Mouse (Mus musculus): ENCODE measurements around the gene H2-DMb1. TPM values are rescaled to one million over a fixed set of nuclear protein-coding genes. Genes with fewer than 3 reads are reported as not detected.

H2-DMb1 gene
- polyA plus RNA-seq, 1 experiment from 2014 or later: 0.29 TPM

DNA sequence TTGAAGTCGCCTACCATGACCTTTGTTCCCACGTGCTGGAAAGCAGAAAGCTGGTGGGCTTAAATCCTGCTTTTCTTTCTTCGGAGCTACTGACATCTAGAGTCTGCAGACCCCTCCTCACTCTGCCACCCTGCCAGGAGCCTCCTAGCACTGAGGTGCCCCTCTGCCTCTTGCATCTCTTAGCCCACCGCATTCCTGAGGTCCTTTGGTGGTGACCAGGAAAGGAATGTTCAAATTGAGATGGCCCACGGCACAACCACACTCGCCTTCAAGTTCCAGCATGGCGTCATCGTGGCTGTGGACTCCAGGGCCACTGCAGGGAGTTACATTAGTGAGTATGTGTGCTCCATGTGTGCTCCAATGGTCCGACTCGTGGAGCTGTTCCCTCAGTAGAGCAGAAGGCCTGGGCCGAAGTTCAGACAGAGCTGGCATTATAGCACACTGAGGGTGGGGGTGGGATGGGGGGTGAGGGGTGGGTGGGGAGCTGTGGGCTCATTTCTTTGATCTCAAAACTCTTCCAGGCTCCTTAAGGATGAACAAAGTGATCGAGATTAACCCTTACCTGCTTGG, 46.3 kb downstream of the H2-DMb1 start:
- WGBS: 67% methylated on average over 12 of the region's 12 CpGs
- Histone ChIP-seq H3K4me2 (no peak overlapping the region), H3K9me3 (replicated peaks) (no peaks in the 10 kb centered on the region), H3K4me3 (replicated peaks) (no peak overlapping the region), H3K4me1 (peaks cover 18% of the 10 kb centered on the region), H3K27ac (replicated peaks) (no peak overlapping the region), H3K36me3 (no peaks in the 10 kb centered on the region), H3K9ac (replicated peaks) (no peak overlapping the region), H3K27me3 (replicated peaks) (peaks cover 80% of the 10 kb centered on the region)
- ATAC-seq (ENCODE audit: low FRiP score): no peak

DNA sequence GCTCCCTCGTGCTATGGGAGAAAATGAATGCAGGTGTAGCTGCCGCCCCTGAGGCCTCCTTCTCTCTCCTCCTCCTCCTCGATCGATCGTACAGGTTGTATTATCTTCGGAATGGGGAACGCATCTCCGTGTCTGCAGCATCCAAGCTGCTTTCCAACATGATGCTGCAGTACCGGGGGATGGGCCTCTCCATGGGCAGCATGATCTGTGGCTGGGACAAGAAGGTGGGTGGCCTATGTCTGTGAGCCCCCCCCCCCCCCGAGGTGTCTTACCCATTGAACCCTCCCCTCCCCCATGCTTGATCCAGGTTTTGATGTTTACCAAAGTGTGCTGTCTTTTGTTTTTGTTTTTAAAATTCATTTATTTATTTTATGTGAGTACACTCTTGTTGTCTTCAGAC, 47.2 kb downstream of the H2-DMb1 start:
- H3K4me2 ChIP-seq: no peak overlapping the region
- H3K9me3 ChIP-seq (replicated peaks): no peaks in the 10 kb centered on the region
- H3K9ac ChIP-seq (replicated peaks): no peak overlapping the region
- no peak overlapping the region for H3K27ac ChIP-seq (replicated peaks)
- no peak overlapping the region for H3K4me3 ChIP-seq (replicated peaks)
- WGBS: 86% methylated on average over 10 of the region's 10 CpGs
- no peak for ATAC-seq (ENCODE audit: low FRiP score)
- peaks cover 25% of the 10 kb centered on the region for H3K4me1 ChIP-seq
- no peaks in the 10 kb centered on the region for H3K36me3 ChIP-seq
- peaks cover 75% of the 10 kb centered on the region for H3K27me3 ChIP-seq (replicated peaks)

- H3K36me3 ChIP-seq: no peaks in the 10 kb centered on the region
- no peak overlapping the region for H3K27ac ChIP-seq (replicated peaks)
- no peak overlapping the region for H3K4me2 ChIP-seq
- H3K9ac ChIP-seq (replicated peaks): no peak overlapping the region
- H3K9me3 ChIP-seq (replicated peaks): no peaks in the 10 kb centered on the region
- peaks cover 75% of the 10 kb centered on the region for H3K27me3 ChIP-seq (replicated peaks)
- WGBS: 89% methylated on average over 16 of the region's 16 CpGs
- peaks cover 31% of the 10 kb centered on the region for H3K4me1 ChIP-seq
- H3K4me3 ChIP-seq (replicated peaks): no peak overlapping the region
- ATAC-seq (ENCODE audit: low FRiP score): no peak
These were observed 48.1 kb downstream of the H2-DMb1 start for GRCm38 (mm10) chr17:34200772-34201505.

DNA sequence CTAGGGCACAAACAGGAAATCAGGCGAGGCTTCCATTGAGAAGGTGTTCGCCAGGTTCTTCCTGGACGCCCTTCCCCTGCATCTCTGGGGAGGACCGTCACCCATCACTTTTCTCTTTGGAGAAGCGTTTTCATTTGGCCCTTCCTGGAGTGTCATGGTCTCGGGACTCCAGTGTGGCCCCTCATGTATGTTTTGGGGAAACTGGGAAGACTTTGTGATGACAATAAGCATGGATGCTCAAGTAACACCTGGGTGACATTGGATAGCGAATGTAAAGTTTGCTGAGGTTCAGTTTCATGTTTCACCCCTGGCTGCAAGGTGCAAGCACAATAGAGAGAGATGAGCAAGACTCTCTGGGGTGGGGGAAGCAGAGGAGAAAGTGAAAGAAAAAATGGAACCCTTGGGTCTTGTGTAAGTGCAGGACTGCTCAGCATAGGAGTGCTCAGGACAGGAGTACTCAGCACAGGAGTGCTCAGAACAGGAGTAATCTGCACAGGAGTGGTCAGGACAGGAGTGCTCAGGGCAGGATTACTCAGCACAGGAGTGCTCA, 48.7 kb downstream of the H2-DMb1 start:
- Histone ChIP-seq H3K9ac (replicated peaks) (no peak overlapping the region), H3K4me2 (no peak overlapping the region), H3K27me3 (replicated peaks) (peaks cover 75% of the 10 kb centered on the region), H3K27ac (replicated peaks) (no peak overlapping the region), H3K36me3 (no peaks in the 10 kb centered on the region), H3K4me3 (replicated peaks) (no peak overlapping the region), H3K9me3 (replicated peaks) (no peaks in the 10 kb centered on the region), H3K4me1 (peaks cover 31% of the 10 kb centered on the region)
- 69% methylated on average over 7 of the region's 7 CpGs for WGBS
- no peak for ATAC-seq (ENCODE audit: low FRiP score)

DNA sequence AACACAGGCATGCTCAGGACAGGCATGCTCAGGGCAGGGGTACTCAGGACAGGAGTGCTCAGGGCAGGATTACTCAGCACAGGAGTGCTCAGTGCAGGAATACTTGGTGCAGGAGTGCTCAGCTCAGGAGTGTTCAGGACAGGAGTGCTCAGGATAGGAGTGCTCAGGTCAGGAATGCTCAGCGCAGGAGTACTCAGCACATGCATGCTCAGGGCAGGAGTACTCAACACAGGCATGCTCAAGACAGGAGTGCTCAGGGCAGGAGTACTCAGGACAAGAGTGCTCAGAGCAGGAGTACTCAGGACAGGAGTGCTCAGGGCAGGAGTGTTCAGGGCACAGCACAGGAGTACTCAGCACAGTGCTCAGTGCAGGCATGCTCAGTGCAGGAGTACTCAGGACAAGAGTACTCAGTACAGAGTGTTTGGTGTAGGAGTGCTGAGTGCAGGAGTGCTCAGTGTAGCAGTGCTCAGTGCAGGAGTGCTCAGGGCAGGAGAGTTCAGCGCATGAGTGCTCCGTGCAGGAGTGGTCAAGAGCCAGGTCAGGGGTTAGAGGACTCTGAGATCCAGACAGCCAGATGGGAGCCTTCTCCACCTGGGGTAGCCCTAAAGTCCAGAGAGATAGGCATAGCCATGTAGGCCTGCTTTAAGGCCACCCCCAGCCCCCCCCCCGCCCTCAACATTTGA, 50.0 kb downstream of the H2-DMb1 start:
- H3K9ac ChIP-seq (replicated peaks): no peak overlapping the region
- H3K4me2 ChIP-seq: no peak overlapping the region
- WGBS: 75% methylated on average over 4 of the region's 4 CpGs
- H3K4me1 ChIP-seq: peaks cover 18% of the 10 kb centered on the region
- H3K27me3 ChIP-seq (replicated peaks): peaks cover 67% of the 10 kb centered on the region
- ATAC-seq (ENCODE audit: low FRiP score): no peak
- no peaks in the 10 kb centered on the region for H3K36me3 ChIP-seq
- H3K4me3 ChIP-seq (replicated peaks): no peak overlapping the region
- no peaks in the 10 kb centered on the region for H3K9me3 ChIP-seq (replicated peaks)
- H3K27ac ChIP-seq (replicated peaks): no peak overlapping the region

GRCm38 (mm10) chr17:34203444-34203843, 50.6 kb downstream of the H2-DMb1 start, which contains the start of gene Tap2:
TSS of gene Tap2 (plus strand) at chr17:34203527.
- no peak for ATAC-seq (ENCODE audit: low FRiP score)
- Histone ChIP-seq H3K9me3 (replicated peaks) (no peaks in the 10 kb centered on the region), H3K9ac (replicated peaks) (peak within 1 kb of the TSS; percentile 51), H3K4me2 (peak within 1 kb of the TSS; percentile 81), H3K36me3 (no peaks in the 10 kb centered on the region), H3K4me3 (replicated peaks) (peak within 1 kb of the TSS; percentile 59), H3K4me1 (peaks cover 13% of the 10 kb centered on the region), H3K27me3 (replicated peaks) (peaks cover 65% of the 10 kb centered on the region), H3K27ac (replicated peaks) (no peak within 1 kb of the TSS)
- 70% methylated on average over 5 of the region's 5 CpGs for WGBS

GRCm38 (mm10) chr17:34204303-34205010, 51.6 kb downstream of the H2-DMb1 start:
- ATAC-seq (ENCODE audit: low FRiP score): no peak; the same call in 1 of the 2 replicates
- Histone ChIP-seq H3K4me1 (peaks cover 13% of the 10 kb centered on the region), H3K9ac (replicated peaks) (peak overlapping the region; percentile 51), H3K27ac (replicated peaks) (no peak overlapping the region), H3K27me3 (replicated peaks) (peaks cover 62% of the 10 kb centered on the region), H3K36me3 (no peaks in the 10 kb centered on the region), H3K4me3 (replicated peaks) (peak overlapping the region; percentile 59), H3K9me3 (replicated peaks) (no peaks in the 10 kb centered on the region), H3K4me2 (peak overlapping the region; percentile 81)
- 1% methylated on average over 44 of the region's 44 CpGs for WGBS

GRCm38 (mm10) chr17:34205021-34205745, 52.3 kb downstream of the H2-DMb1 start:
- Histone ChIP-seq H3K4me2 (peak overlapping the region; percentile 81), H3K9ac (replicated peaks) (peak overlapping the region; percentile 51; the same call in 1 of the 2 replicates), H3K4me1 (peaks cover 13% of the 10 kb centered on the region), H3K27ac (replicated peaks) (no peak overlapping the region), H3K4me3 (replicated peaks) (peak overlapping the region; percentile 59), H3K9me3 (replicated peaks) (no peaks in the 10 kb centered on the region), H3K27me3 (replicated peaks) (peaks cover 60% of the 10 kb centered on the region), H3K36me3 (no peaks in the 10 kb centered on the region)
- 21% methylated on average over 18 of the region's 18 CpGs for WGBS
- no peak; the same call in 1 of the 2 replicates for ATAC-seq (ENCODE audit: low FRiP score)

DNA sequence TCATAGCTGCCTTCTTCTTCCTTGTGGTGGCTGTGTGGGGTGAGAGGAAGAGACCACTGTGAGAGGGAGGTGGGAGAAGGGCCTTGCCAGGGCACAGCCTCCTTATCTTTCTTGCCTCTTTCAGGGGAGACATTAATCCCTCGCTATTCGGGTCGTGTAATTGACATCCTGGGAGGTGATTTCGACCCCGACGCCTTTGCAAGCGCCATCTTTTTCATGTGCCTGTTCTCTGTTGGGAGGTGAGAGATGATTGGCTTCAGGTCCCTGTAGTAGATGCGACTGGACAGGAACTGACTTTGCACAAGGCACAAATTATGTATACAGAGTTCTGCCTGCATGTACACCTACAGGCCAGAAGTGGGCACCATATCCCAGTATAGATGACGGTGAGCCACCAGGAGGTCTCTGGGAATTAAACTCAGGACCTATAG, 52.9 kb downstream of the H2-DMb1 start:
- H3K9ac ChIP-seq (replicated peaks): no peak overlapping the region
- H3K27me3 ChIP-seq (replicated peaks): peaks cover 60% of the 10 kb centered on the region
- H3K4me2 ChIP-seq: peak overlapping the region; percentile 81
- H3K36me3 ChIP-seq: no peaks in the 10 kb centered on the region
- 14% methylated on average over 9 of the region's 9 CpGs for WGBS
- no peak overlapping the region for H3K27ac ChIP-seq (replicated peaks)
- H3K9me3 ChIP-seq (replicated peaks): no peaks in the 10 kb centered on the region
- no peak for ATAC-seq (ENCODE audit: low FRiP score)
- H3K4me3 ChIP-seq (replicated peaks): peak overlapping the region; percentile 59; the same call in 1 of the 2 replicates
- H3K4me1 ChIP-seq: peaks cover 13% of the 10 kb centered on the region

DNA sequence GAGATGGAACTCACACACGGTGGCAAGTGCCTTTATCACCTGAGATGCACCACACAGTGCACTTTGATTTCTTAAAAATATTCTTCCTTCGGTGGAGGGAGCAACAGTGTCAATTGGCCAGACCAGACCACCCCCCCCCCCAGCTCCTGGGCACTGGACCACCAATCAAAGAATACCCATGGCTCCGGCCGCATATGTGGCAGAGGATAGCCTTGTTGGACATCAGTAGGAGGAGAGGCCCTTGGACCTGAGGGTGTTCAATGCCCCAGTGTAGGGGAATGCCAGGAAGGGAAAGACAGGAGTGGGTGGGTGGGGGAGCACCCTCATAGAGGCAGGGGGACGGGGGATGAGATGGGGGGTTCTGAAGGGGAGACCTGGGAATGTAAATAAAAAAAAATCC, 53.9 kb downstream of the H2-DMb1 start:
- Histone ChIP-seq H3K27ac (replicated peaks) (no peak overlapping the region), H3K9me3 (replicated peaks) (no peaks in the 10 kb centered on the region), H3K36me3 (no peaks in the 10 kb centered on the region), H3K4me2 (no peak overlapping the region), H3K4me3 (replicated peaks) (no peak overlapping the region), H3K4me1 (peaks cover 14% of the 10 kb centered on the region), H3K9ac (replicated peaks) (no peak overlapping the region), H3K27me3 (replicated peaks) (peaks cover 59% of the 10 kb centered on the region)
- 88% methylated on average over 5 of the region's 5 CpGs for WGBS
- ATAC-seq (ENCODE audit: low FRiP score): no peak

GRCm38 (mm10) chr17:34207456-34207855, 54.6 kb downstream of the H2-DMb1 start:
- Histone ChIP-seq H3K27me3 (replicated peaks) (peaks cover 66% of the 10 kb centered on the region), H3K9me3 (replicated peaks) (no peaks in the 10 kb centered on the region), H3K4me1 (peaks cover 16% of the 10 kb centered on the region), H3K9ac (replicated peaks) (no peak overlapping the region), H3K4me2 (no peak overlapping the region), H3K4me3 (replicated peaks) (no peak overlapping the region), H3K27ac (replicated peaks) (no peak overlapping the region), H3K36me3 (no peaks in the 10 kb centered on the region)
- ATAC-seq (ENCODE audit: low FRiP score): no peak
- WGBS: 68% methylated on average over 3 of the region's 3 CpGs

Measured in neural tube, embryonic 15.5 days (tissue).